Mouse (Mus musculus) ovary, adult 2 months (tissue): ENCODE results near the gene Fgf6. TPM values are rescaled to one million over a fixed set of nuclear protein-coding genes. Genes with fewer than 3 reads are reported as not detected.

ENCODE experiments used
- polyA plus RNA-seq: library from polyadenylated mRNA; depleted of rRNA; stranded (reverse); fragments of >200 nt; gene quantifications from 2 replicates; pipeline ENCODE4 v1.2.3, GENCODE M21; 2012; rRNA removed

Fgf6 gene
- not detected in 2 replicates for polyA plus RNA-seq

DNA sequence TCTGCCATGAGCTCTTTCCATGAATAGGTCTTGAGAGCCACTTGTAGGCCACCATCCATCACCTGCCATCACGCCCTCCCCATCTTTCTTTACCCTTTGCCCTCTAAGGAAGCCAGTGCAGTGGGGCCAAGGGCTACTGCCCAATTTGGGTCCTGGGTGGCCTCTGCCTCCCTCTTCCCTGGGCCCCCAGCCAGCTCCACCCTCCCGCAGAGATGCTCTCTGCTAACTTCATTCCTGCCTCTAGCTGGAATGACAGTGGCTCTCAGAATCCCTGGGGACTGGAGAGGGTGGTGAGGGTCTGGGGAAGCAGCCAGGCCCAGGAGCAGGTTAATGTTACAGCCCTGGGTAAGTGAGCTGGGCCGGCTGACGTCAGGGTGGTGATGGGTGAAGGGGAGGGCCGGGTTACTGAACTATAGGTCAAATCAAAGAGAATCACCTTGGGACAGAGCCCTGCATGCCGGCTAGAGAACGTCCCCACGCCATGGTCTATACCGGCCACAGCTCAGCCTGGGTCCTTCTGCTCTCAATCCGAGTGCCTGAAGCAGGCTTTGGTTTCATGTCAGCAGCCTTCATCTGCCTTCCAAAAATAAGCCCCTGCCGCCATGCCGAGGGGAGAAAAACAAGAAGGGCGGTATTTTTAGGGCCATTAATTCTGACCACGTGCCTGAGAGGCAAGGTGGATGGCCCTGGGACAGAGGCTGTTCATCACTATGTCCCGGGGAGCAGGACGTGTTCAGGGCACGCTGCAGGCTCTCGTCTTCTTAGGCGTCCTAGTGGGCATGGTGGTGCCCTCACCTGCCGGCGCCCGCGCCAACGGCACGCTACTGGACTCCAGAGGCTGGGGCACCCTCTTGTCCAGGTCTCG is at the start of gene Fgf6:
Gene Fgf6, plus strand, starts transcription at position 681 of the 865 bp plus-strand sequence.

DNA sequence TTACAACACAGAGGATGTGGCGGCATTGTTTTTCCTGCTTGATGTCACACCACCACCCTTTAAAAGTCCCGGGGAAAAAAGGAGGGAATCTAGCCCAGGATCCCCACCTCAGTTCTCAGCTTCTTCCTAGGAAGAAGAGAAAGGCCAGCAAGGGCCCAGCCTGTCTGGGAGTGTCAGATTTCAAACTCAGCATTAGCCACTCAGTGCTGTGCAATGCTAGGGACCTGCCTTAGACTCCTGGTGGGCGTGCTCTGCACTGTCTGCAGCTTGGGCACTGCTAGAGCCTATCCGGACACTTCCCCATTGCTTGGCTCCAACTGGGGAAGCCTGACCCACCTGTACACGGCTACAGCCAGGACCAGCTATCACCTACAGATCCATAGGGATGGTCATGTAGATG is 57.4 kb downstream of the Fgf6 start, which contains the start of gene Fgf23:
Gene Fgf23, plus strand, starts transcription at position 86 of the 400 bp plus-strand sequence.

Other genes starting within 250 kb of the Fgf6 start
- gene Ndufa9, start 166.4 kb upstream of the Fgf6 start, polyA plus RNA-seq, result 71.7 and 81.8 TPM in 2 replicates
- gene Akap3, start 162.5 kb upstream of the Fgf6 start, polyA plus RNA-seq, result not detected in 2 replicates
- gene Dyrk4, start 93.7 kb upstream of the Fgf6 start, polyA plus RNA-seq, result not detected in 2 replicates
- 3.9 and 5.0 TPM in 2 replicates for gene Rad51ap1, start 76.0 kb upstream of the Fgf6 start, polyA plus RNA-seq
- 2.5 and 3.2 TPM in 2 replicates for gene D6Wsu163e, start 75.6 kb upstream of the Fgf6 start, polyA plus RNA-seq
- 0.16 and 0.32 TPM in 2 replicates for gene Fgf23, start 57.3 kb downstream of the Fgf6 start, polyA plus RNA-seq
- 2.8 and 3.3 TPM in 2 replicates for gene Tigar, start 94.0 kb downstream of the Fgf6 start, polyA plus RNA-seq
- gene Ccnd2, start 136.6 kb downstream of the Fgf6 start, polyA plus RNA-seq, result 71.9 and 81.5 TPM in 2 replicates